ENCODE assay signal across 11 mouse cellular contexts in genomic region chr19:21742138-21742537, GRCm38 (mm10). TPM values are rescaled to one million over a fixed set of nuclear protein-coding genes. Genes with fewer than 3 reads are reported as not detected.
DNase-seq lines count a peak whose midpoint lies in the region; ATAC-seq and TF ChIP-seq lines count a peak whose summit lies in the region.
"Had no signal": no experiment of that assay in that cellular context is flagged by ENCODE, and none has a peak within 500 bp of the region (broad histone marks: within the 10 kb centered on the region; RNA-seq: fewer than 3 reads in every experiment).

No protein-coding gene starts in this region.

- TF ChIP-seq CTCF in lung, embryonic 14.5 days (IDR thresholded peaks at IDR 0.05; ENCODE audit: low read depth) = no peak
- no peak for TF ChIP-seq CTCF in lung, adult 2 months (IDR thresholded peaks at IDR 0.05; ENCODE audit: insufficient read depth, low read length)

- no peak for ATAC-seq in lung, embryonic 14.5 days (ENCODE audit: insufficient read depth)
- ATAC-seq: intestine, embryonic 16.5 days had no signal

- peak; percentile 16 for DNase-seq in lung, embryonic 14.5 days
- DNase-seq in lung, adult 2 months = no peak
- peak; percentile 53 for DNase-seq in gastrocnemius, postnatal 25 days
- DNase-seq in left cerebral cortex, adult 18-20 months (ENCODE audit: low spot score in 2 of 2) = peak; percentile 42 to 56
- no peak for DNase-seq in kidney, postnatal 14 days
- no peak for DNase-seq in spleen, adult 18-20 months
- no peak for DNase-seq in adrenal gland, adult 8-10 months
- no peak for DNase-seq in adrenal gland, adult 2 months

- no peaks in the 10 kb centered on the region for H3K9me3 ChIP-seq in lung, embryonic 14.5 days (ENCODE audit: low read depth, low read length)
- H3K9me3 ChIP-seq: embryonic facial prominence, embryonic 13.5 days had no signal

- no peaks in the 10 kb centered on the region for H3K27me3 ChIP-seq in lung, embryonic 14.5 days (ENCODE audit: insufficient read depth, low read length)
- H3K27me3 ChIP-seq: embryonic facial prominence, embryonic 13.5 days had no signal

- H3K36me3 ChIP-seq in lung, embryonic 14.5 days (ENCODE audit: insufficient read depth) = no peaks in the 10 kb centered on the region
- H3K36me3 ChIP-seq: embryonic facial prominence, embryonic 13.5 days had no signal

- WGBS in lung, embryonic 14.5 days = 77% methylated on average over 12 of the region's 12 CpGs
- WGBS in lung, adult 2 months = 85% methylated on average over 12 of the region's 12 CpGs

- no peak overlapping the region for H3K4me3 ChIP-seq in lung, embryonic 14.5 days (ENCODE audit: low read depth, low read length)
- H3K4me3 ChIP-seq in lung, adult 2 months (replicated peaks; ENCODE audit: extremely low read depth, low read depth, low read length) = no peak overlapping the region
- H3K4me3 ChIP-seq: embryonic facial prominence, embryonic 13.5 days had no signal

- H3K27ac ChIP-seq in lung, embryonic 14.5 days (ENCODE audit: low read depth) = no peak overlapping the region
- H3K27ac ChIP-seq: embryonic facial prominence, embryonic 13.5 days; macrophage had no signal

- no peak for TF ChIP-seq POLR2A in lung, adult 2 months (IDR thresholded peaks at IDR 0.05; ENCODE audit: borderline replicate concordance, extremely low read depth, low read depth, low read length)

- no peak overlapping the region for H3K9ac ChIP-seq in lung, embryonic 14.5 days
- H3K9ac ChIP-seq: embryonic facial prominence, embryonic 13.5 days had no signal

- no peak overlapping the region for H3K4me2 ChIP-seq in lung, embryonic 14.5 days
- H3K4me2 ChIP-seq: embryonic facial prominence, embryonic 13.5 days had no signal

- 0 out of 2 replicates have a peak, but pooled peaks cover 3% of the 10 kb centered on the region for H3K4me1 ChIP-seq in lung, embryonic 14.5 days (ENCODE audit: insufficient read depth)
- H3K4me1 ChIP-seq in lung, adult 2 months (ENCODE audit: control insufficient read depth, insufficient read depth, low read length) = no peaks in the 10 kb centered on the region

RNA-seq across cellular contexts. Expression of gene Cemip2, which starts 36.0 kb away (rescaled TPM):
- polyA plus RNA-seq in lung, embryonic 14.5 days (2014; fragmentation: Nextera tagmentation; extraction: Ambion mirVana) = 31.5 and 32.3 TPM in 2 replicates
- polyA plus RNA-seq in lung, adult 2 months (2012; rRNA removed) = 33.8 and 37.1 TPM in 2 replicates
- total RNA-seq in gastrocnemius, postnatal 25 days (2021) = 1 to 10 TPM; 5.8 to 7.4 TPM
- 10 to 100 TPM; 12.4 to 13.4 TPM for total RNA-seq in left cerebral cortex, adult 18-20 months (2021)
- 10 to 100 TPM; 22.6 to 27.4 (median 23.2) TPM for total RNA-seq in adrenal gland, adult 8-10 months (2022)
- 10 to 100 TPM; 16.4 to 21.6 TPM for total RNA-seq in adrenal gland, adult 2 months (2021)
- 3.3 and 3.7 TPM in 2 replicates for polyA plus RNA-seq in adrenal gland, adult 2 months (2012; rRNA removed)

Comparison
In these comparisons a context has a peak if more than half of its experiments do, and no peak if none do; other contexts are left out.
1. DNase-seq: peak in lung, embryonic 14.5 days (single experiment), gastrocnemius, postnatal 25 days (single experiment) and left cerebral cortex, adult 18-20 months (2 of 2); none in lung, adult 2 months (single experiment), kidney, postnatal 14 days (single experiment), spleen, adult 18-20 months (0 of 2), adrenal gland, adult 8-10 months (single experiment) and adrenal gland, adult 2 months (single experiment).